Mouse (Mus musculus) adipose tissue, adult 10 weeks (tissue): ENCODE measurements around the gene Vmn1r165. TPM values are rescaled to one million over a fixed set of nuclear protein-coding genes. Genes with fewer than 3 reads are reported as not detected.

Experiments
- polyA plus RNA-seq: library from polyadenylated mRNA; stranded (reverse); fragments of 350-450 nt; fragmentation: Illumina TruSeq; extraction: RNeasy Lipid Tissue Mini Kit (QIAGEN cat#74804); gene quantifications from one replicate; pipeline ENCODE4 v1.2.3, GENCODE M21; 2014; ENCODE audit warnings: low read depth, low replicate concordance

Vmn1r165 gene
- polyA plus RNA-seq, result not detected

DNA sequence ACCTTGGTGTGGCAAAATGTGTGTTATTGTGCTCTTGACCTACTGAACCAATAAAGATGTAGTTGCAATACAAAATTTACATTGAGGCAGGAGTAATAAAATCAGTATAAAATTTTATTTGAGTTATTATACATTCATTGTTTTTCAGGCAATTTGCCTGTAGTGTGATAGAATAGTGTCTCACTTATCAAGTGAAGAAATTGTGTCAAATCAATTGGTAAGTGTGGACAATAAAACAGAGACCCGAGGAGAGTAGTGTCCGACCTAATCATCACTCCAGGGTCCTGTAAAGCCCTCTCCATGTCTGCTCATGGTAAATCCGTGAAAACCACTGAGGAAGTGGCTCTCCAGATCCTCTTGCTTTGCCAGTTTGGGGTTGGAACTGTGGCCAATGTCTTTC is at the start of gene Vmn1r165:
Gene Vmn1r165, plus strand, starts transcription at position 301 of the 400 bp plus-strand sequence.

DNA sequence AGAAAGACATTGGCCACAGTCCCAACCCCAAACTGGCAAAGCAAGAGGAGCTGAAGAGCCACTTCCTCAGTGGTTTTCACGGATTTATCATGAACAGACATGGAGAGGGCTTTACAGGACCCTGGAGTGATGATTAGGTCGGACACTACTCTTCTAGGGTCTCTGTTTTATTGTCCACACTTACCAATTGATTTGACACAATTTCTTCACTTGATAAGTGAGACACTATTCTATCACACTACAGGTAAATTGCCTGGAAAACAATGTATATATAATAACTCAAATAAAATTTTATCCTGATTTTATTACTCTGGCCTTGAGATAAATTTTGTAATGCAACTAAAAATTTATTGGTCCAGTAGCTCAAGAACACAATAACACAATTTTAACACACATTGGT is 34.5 kb downstream of the Vmn1r165 start, which contains the start of gene Vmn1r166:
Gene Vmn1r166, minus strand, starts transcription at position 101 of the 400 bp plus-strand sequence.

Other genes with a start within 250 kb of the Vmn1r165 start
- not detected for gene Gm4214, start 232.7 kb upstream of the Vmn1r165 start, polyA plus RNA-seq
- gene Gm4216, start 197.4 kb upstream of the Vmn1r165 start, polyA plus RNA-seq, result not detected
- gene Vmn1r163, start 161.8 kb upstream of the Vmn1r165 start, polyA plus RNA-seq, result not detected
- not detected for gene Gm8720, start 149.9 kb upstream of the Vmn1r165 start, polyA plus RNA-seq
- not detected for gene Gm10662, start 72.9 kb upstream of the Vmn1r165 start, polyA plus RNA-seq
- gene Vmn1r166, start 34.4 kb downstream of the Vmn1r165 start, polyA plus RNA-seq, result not detected
- not detected for gene Gm6902, start 61.6 kb downstream of the Vmn1r165 start, polyA plus RNA-seq
- not detected for gene Nlrp4e, start 83.9 kb downstream of the Vmn1r165 start, polyA plus RNA-seq
- not detected for gene Nlrp5, start 168.6 kb downstream of the Vmn1r165 start, polyA plus RNA-seq